Mouse (Mus musculus) cortical plate, adult 2 months (tissue): Measurements from ENCODE around the gene Prrt2.

Experiments
- CTCF ChIP-seq: fragments of 200-500 bp; IDR thresholded peaks from 2 replicates; pipeline ENCODE4 v1.5.1; 2011; ENCODE audit warnings: mild to moderate bottlenecking, control low read depth, low read length; ENCODE audit not compliant: insufficient read depth; ENCODE audit errors: extremely low read depth
- POLR2A ChIP-seq: fragments of 200-500 bp; IDR thresholded peaks from 2 replicates; pipeline ENCODE4 v1.6.1; 2011; ENCODE audit warnings: mild to moderate bottlenecking, low read length, control low read depth; ENCODE audit not compliant: insufficient read depth; ENCODE audit errors: extremely low read depth

DNA sequence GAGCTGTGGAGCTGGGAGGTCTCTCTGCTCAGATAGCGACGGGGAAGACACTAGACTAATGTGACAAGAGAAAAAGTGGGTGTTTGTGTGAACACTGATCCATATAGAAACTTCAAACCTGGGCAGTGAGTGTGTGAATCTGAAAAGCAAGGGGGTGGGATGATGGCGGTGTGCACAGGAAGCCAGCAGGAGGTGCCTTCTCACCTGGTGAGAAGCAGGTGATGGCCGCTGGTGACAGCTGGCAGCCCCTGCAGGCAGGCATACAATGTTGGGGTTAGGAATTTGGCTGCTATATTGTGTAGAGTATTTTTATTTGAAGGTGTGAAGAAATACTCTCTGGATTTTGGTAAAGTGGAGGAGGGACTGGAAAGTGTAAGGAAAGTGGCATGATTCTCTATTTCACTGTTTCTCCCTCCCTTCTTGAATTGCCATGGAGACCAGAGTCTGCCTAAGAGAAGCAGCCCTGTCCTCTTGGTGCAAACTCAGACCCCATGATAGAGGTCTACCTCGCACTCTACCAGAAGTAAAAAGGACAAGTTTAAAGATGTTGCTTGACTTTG is 34.1 kb upstream of the Prrt2 start:
- TF ChIP-seq POLR2A (no peak), CTCF (no peak)
